Mouse (Mus musculus) myocyte (in vitro differentiated cells): ENCODE data around the gene Hdac7. TPM values are rescaled to one million over a fixed set of nuclear protein-coding genes. Genes with fewer than 3 reads are reported as not detected.

Experiments used
- H3K27me3 ChIP-seq: one replicate; pipeline ENCODE4 v1.6.1; 2011; ENCODE audit not compliant: control insufficient read depth, insufficient read depth, insufficient read length
- H3K36me3 ChIP-seq: one replicate; pipeline ENCODE4 v1.6.1; 2011; ENCODE audit not compliant: control insufficient read depth, insufficient read depth
- H3K4me2 ChIP-seq: one replicate; pipeline ENCODE4 v1.6.1; 2011; ENCODE audit warnings: low read depth, control low read depth
- H3K4me3 ChIP-seq: one replicate; pipeline ENCODE4 v1.5.1; 2011; ENCODE audit warnings: mild to moderate bottlenecking, control low read depth, moderate library complexity
- H3K79me2 ChIP-seq: one replicate; pipeline ENCODE4 v1.6.1; 2011; ENCODE audit not compliant: control insufficient read depth, insufficient read depth
- H3ac ChIP-seq: one replicate; pipeline ENCODE4 v1.6.1; 2011; ENCODE audit not compliant: control insufficient read depth, insufficient read length
- CEBPB ChIP-seq: IDR thresholded peaks from 2 replicates; pipeline ENCODE4 v1.6.1; 2011; ENCODE audit warnings: mild to moderate bottlenecking, moderate library complexity; ENCODE audit not compliant: poor library complexity, insufficient read depth, severe bottlenecking
- E2F4 ChIP-seq: IDR thresholded peaks from one replicate; pipeline ENCODE4 v1.6.1; 2011; ENCODE audit warnings: mild to moderate bottlenecking, control low read depth, moderate library complexity; ENCODE audit not compliant: insufficient read depth
- MAX ChIP-seq: IDR thresholded peaks from one replicate; pipeline ENCODE4 v1.6.1; 2011; ENCODE audit warnings: low read depth, mild to moderate bottlenecking, control low read depth
- MYOD1 ChIP-seq, 3 experiments: IDR thresholded peaks; one replicate each; pipeline ENCODE4 v1.6.1; 2011; ENCODE audit warnings: control low read depth in 2 of 3, low read depth in 2 of 3, mild to moderate bottlenecking in 2 of 3, moderate library complexity in 1 of 3; ENCODE audit not compliant: insufficient read length in 2 of 3, control insufficient read depth in 1 of 3
- MYOG ChIP-seq, 3 experiments: IDR thresholded peaks; one replicate each; pipeline ENCODE4 v1.6.1; 2011; ENCODE audit warnings: control low read depth in 2 of 3, low read depth in 2 of 3, mild to moderate bottlenecking in 2 of 3; ENCODE audit not compliant: insufficient read length in 2 of 3, control insufficient read depth in 1 of 3, insufficient read depth in 1 of 3
- POLR2A ChIP-seq: IDR thresholded peaks from one replicate; pipeline ENCODE4 v1.6.1; 2011; ENCODE audit warnings: low read depth, mild to moderate bottlenecking, control low read depth, moderate library complexity; ENCODE audit not compliant: insufficient read length
- POLR2AphosphoS2 ChIP-seq: IDR thresholded peaks from one replicate; pipeline ENCODE4 v1.6.1; 2011; ENCODE audit warnings: low read depth, control low read depth; ENCODE audit not compliant: insufficient read length
- REST ChIP-seq: IDR thresholded peaks from one replicate; pipeline ENCODE4 v1.6.1; 2011; ENCODE audit warnings: mild to moderate bottlenecking, control low read depth, moderate library complexity; ENCODE audit not compliant: insufficient read depth, insufficient read length
- SRF ChIP-seq: IDR thresholded peaks from one replicate; pipeline ENCODE4 v1.6.1; 2011; ENCODE audit warnings: low read depth; ENCODE audit not compliant: control insufficient read depth, insufficient read length
- TCF12 ChIP-seq: IDR thresholded peaks from one replicate; pipeline ENCODE4 v1.6.1; 2011; ENCODE audit warnings: mild to moderate bottlenecking, control low read depth; ENCODE audit not compliant: poor library complexity, insufficient read depth, severe bottlenecking
- TCF3 ChIP-seq: IDR thresholded peaks from one replicate; pipeline ENCODE4 v1.6.1; 2011; ENCODE audit warnings: low read depth, control low read depth; ENCODE audit not compliant: insufficient read length
- USF1 ChIP-seq: IDR thresholded peaks from one replicate; pipeline ENCODE4 v1.6.1; 2011; ENCODE audit warnings: low read depth, mild to moderate bottlenecking, control low read depth, moderate library complexity
- polyA plus RNA-seq: library from polyadenylated mRNA; unstranded; fragments of >200 nt; fragmentation: generic; extraction: Trizol; gene quantifications from one replicate; pipeline ENCODE4 v1.2.1, GENCODE M21; 2012; ENCODE audit warnings: missing spikeins

Hdac7 gene
- polyA plus RNA-seq, 1 experiment: 17.4 TPM

DNA sequence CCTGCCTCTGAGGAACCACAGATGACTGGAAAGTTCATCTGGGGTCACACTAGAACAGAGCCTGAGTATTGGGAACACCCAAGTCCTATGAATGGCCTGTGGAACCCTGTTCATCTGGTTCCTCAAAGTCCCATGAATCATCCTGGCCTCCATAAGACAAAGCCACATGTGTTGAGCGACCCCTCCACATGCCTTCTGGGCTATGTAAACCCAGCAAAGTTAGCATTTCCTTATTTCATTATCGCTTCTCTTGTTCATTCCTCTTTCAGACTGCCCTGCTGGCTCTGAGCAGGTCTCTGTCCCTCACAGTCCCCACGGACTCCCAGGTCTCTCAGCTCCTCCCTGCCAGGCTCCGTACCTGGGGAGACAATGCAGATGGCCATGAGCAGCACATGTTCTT is 14.1 kb upstream of the Hdac7 start:
- Histone ChIP-seq H3K4me2 (no peak overlapping the region), H3ac (no peak overlapping the region), H3K27me3 (no peaks in the 10 kb centered on the region), H3K79me2 (no peaks in the 10 kb centered on the region), H3K36me3 (no peaks in the 10 kb centered on the region), H3K4me3 (no peak overlapping the region)
- no peak for TF ChIP-seq MYOD1 (IDR thresholded peaks at IDR 0.05; ENCODE audit: control insufficient read depth in 1 of 3, insufficient read length in 2 of 3, low read depth in 2 of 3)
- TF ChIP-seq E2F4: no peak
- TF ChIP-seq TCF3: no peak
- no peak for TF ChIP-seq MYOG (IDR thresholded peaks at IDR 0.05; ENCODE audit: control insufficient read depth in 1 of 3, insufficient read depth in 1 of 3, insufficient read length in 2 of 3, low read depth in 2 of 3)
- no peak for TF ChIP-seq MAX
- no peak for TF ChIP-seq REST
- no peak for TF ChIP-seq SRF
- no peak for TF ChIP-seq USF1
- TF ChIP-seq CEBPB: no peak
- no peak for TF ChIP-seq TCF12

DNA sequence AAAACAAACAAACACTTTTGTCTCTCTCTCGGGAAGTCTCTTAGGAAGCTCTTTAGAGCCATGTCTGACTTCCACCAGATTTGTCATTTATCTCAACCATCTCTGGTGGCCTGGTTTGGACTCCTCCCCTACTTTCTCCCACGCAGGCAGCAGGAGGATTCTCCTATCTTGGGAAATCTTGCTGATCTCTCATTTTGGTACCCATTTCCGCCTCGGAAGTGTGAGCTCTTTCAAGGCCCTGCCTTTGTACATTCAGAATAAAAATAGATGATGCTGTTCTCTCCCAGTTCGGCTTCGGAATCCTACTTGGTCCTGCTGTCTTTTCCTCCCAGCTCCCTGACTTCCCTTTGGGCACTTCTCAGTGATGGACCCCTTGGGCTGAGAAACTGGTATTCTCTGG is 10.2 kb upstream of the Hdac7 start:
- H3K79me2 ChIP-seq: no peaks in the 10 kb centered on the region
- TF ChIP-seq POLR2AphosphoS2 (no peak), TCF12 (no peak), E2F4 (no peak), POLR2A (no peak), REST (no peak), SRF (no peak), MYOG (IDR thresholded peaks at IDR 0.05; ENCODE audit: control insufficient read depth in 1 of 3, insufficient read depth in 1 of 3, insufficient read length in 2 of 3, low read depth in 2 of 3) (no peak), CEBPB (no peak), USF1 (no peak), TCF3 (no peak), MAX (no peak), MYOD1 (IDR thresholded peaks at IDR 0.05; ENCODE audit: control insufficient read depth in 1 of 3, insufficient read length in 2 of 3, low read depth in 2 of 3) (no peak)
- H3K27me3 ChIP-seq: no peaks in the 10 kb centered on the region
- H3K4me3 ChIP-seq: no peak overlapping the region
- no peak overlapping the region for H3K4me2 ChIP-seq
- H3ac ChIP-seq: no peak overlapping the region
- no peaks in the 10 kb centered on the region for H3K36me3 ChIP-seq

DNA sequence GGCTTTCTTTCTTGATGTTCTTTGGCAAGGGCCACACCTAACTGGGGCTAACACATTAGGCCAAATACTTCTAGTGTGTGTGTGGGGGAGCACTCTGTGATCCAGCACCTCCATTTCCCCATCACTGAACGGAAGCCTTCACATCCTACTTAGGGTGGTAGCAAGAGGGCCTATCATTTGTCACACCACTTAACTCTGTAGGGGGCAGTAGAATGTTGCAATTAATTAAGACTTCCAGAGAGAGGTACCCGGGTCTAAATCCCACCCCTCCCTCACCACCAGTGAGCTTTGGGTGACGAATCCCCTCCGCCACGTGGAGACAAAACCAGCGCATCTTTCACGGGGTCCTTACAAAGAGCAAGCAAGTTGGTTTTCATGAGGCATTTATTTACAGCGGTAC is 9.8 kb upstream of the Hdac7 start:
- H3K4me3 ChIP-seq: no peak overlapping the region
- no peak overlapping the region for H3ac ChIP-seq
- no peaks in the 10 kb centered on the region for H3K79me2 ChIP-seq
- no peaks in the 10 kb centered on the region for H3K36me3 ChIP-seq
- no peak overlapping the region for H3K4me2 ChIP-seq
- no peaks in the 10 kb centered on the region for H3K27me3 ChIP-seq
- TF ChIP-seq CEBPB (no peak), REST (no peak), E2F4 (no peak), MYOD1 (IDR thresholded peaks at IDR 0.05; ENCODE audit: control insufficient read depth in 1 of 3, insufficient read length in 2 of 3, low read depth in 2 of 3) (no peak), USF1 (no peak), MAX (no peak)

DNA sequence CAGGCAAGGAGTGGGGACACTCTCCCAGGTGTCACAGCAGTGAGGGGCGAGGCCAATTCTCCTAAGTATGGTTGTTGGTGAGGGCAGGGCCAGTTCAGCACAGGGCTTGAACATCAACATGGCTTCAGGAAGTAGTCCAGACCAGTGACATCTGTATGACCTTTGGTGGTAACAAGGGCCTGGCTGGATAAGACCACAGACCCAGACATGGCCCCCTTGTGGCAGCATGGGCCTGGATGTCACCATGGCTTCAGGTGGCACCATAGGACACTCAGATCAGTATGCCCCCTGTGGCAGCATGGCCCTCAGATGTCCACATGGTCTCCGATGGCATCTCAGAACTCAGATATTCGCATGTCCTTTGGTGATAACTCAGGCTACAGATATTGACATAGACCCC is 8.0 kb upstream of the Hdac7 start:
- no peaks in the 10 kb centered on the region for H3K36me3 ChIP-seq
- H3ac ChIP-seq: no peak overlapping the region
- H3K4me3 ChIP-seq: no peak overlapping the region
- TF ChIP-seq POLR2AphosphoS2 (no peak), TCF3 (no peak), CEBPB (no peak), MYOD1 (IDR thresholded peaks at IDR 0.05; ENCODE audit: control insufficient read depth in 1 of 3, insufficient read length in 2 of 3, low read depth in 2 of 3) (no peak), SRF (no peak), TCF12 (no peak), REST (no peak)
- no peaks in the 10 kb centered on the region for H3K79me2 ChIP-seq
- H3K4me2 ChIP-seq: no peak overlapping the region
- H3K27me3 ChIP-seq: no peaks in the 10 kb centered on the region

DNA sequence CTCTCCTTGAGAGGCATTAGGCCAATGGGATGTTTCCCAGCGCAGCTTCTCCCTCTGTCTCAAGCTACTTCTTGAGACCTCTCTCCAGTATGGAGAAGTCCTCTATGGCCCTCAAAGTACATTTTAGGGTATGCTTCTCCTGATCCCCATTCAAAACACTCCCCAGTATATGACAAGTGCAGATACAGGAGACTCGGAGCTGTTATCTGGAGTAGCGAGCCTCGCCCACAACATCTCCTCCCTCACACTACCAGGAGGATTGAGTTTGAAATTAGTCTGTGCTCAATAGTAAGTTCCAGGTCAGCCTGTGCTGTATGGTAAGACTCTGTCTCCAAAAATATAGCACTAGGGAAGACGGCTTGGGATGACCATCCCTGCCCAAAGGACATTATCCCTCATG is 6.7 kb upstream of the Hdac7 start:
- Histone ChIP-seq H3K79me2 (no peaks in the 10 kb centered on the region), H3K36me3 (no peaks in the 10 kb centered on the region), H3K4me3 (no peak overlapping the region), H3K27me3 (no peaks in the 10 kb centered on the region), H3ac (no peak overlapping the region), H3K4me2 (no peak overlapping the region)
- TF ChIP-seq MAX (no peak), POLR2A (no peak), USF1 (no peak), MYOD1 (IDR thresholded peaks at IDR 0.05; ENCODE audit: control insufficient read depth in 1 of 3, insufficient read length in 2 of 3, low read depth in 2 of 3) (no peak), TCF12 (no peak), POLR2AphosphoS2 (no peak), MYOG (IDR thresholded peaks at IDR 0.05; ENCODE audit: control insufficient read depth in 1 of 3, insufficient read depth in 1 of 3, insufficient read length in 2 of 3, low read depth in 2 of 3) (no peak), REST (no peak), TCF3 (no peak), CEBPB (no peak)
